Mouse (Mus musculus) right cerebral cortex, postnatal 4 days (tissue): ENCODE measurements around the gene Yipf6.
"Not testable (repeated sequence)": the region's sequence is repeated elsewhere in the genome, so short reads cannot be mapped to it uniquely, and the experiment has no call there.

ENCODE experiments used
- DNase-seq: peaks from one replicate; pipeline ENCODE4 v3.0.0-alpha.2; 2022

The Yipf6 gene

DNA sequence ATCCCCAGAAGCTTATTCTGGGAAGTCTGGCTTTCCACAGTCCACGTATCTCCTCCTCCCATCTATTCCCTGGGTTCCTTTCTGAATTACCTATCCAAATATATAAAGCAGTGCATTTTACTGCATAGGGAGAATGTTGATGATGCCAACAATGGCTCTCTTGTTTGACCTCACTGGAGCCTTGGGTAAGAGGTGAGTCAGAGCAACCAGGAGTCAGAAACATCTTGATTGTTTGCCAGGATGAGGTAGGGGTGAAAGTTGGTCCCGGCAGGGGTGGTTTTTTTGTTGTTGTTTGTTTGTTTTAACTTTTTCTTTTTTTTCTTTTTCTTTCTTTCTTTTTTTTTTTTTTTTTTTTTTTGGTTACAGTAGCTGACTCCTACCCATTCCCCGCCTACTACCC lies at the start of gene Yipf6:
Yipf6 (plus strand) TSS at position 216 of the 400 bp plus-strand sequence.
- no peak for DNase-seq

DNA sequence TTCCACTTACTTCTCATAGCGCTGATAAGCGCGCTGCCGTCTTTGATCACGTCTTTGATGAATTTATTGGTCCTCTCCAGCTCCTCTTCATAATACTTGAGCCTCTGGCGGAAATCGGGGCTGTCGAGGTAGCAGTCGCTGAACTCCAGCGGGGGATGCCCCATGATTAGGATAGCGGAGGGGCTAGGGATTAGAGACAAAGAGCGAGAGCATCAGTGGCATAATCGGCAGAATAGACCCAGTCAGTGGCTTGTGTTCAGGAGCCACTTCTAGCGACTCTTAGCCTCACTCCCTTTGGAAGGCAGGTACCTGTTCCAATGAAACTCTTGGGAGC lies 46.1 kb upstream of the Yipf6 start:
- DNase-seq, result no peak

DNA sequence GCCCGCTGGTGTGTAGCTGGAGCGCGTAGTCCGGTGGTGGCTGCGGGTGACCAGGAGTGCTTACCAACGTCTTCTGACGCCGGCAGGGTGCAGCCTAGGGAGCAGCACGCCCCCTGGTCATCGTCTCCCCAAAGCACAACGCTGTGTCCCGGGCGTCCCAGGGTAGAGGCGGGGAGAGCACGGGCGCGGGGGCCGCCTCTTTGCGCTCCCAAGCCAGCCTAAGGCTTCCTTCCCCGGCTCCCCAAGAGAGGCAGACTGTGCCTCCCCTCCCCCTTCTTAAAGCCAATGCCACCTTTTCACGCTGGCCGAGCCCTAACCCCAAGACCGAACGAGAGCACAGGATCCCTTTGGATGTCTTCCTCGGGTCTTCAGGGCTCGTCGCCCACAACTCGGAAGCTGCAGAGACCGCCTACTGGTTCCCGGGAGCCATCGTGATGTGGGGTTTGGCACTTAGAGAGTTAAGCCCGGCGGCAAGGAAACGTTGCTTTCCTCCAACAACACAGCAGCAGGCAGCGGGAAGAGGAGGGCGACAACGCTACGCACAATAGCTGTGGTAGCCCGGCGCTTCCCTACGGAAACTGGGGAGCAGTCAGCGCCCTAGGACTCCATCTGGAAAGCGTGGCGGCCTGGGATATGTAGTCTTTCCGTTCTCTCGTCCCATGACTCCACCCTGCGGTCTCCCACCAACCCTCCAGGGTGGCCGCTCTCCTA lies 45.6 kb upstream of the Yipf6 start, which contains the start of gene Ophn1:
Ophn1 (minus strand) TSS at position 620 of the 711 bp plus-strand sequence.
- peak; percentile 70 for DNase-seq

DNA sequence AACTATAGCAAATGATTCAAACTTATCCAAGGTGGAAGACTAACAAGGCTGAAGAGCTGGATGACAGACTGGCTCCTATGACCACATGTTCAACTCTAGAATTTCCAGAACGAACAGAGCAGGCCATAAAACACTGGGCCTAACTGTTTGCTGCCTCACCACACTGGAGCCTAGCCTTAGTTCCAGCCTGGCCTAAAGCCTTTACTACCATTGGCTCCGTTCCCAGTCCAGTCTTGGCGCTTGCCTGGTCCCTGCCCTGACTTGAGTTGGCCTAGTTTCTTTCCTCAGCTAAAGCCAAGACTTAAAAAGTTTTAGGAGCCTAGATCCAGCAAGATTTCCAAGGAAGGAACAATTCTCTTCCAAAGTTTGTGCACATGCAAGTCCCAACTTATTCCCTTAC lies 37.8 kb upstream of the Yipf6 start:
- no peak for DNase-seq

DNA sequence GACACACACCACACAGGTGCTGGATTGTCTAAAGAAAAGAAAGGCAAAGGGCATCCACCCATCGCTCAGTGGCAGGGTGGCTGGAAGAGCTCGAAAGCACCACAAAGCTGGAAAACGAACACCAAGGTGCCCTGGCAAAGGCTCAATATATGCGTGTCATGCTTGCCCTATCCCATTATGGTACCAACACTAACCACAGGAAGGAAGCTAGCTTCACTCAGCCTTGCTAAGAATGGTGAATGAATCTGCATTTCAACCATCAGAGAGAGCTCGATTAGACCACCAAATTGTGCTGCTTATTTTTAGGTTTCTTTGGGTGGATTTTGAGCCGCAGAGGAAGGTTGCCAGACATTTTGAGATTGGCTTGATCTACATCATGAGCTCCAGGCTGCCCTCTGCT lies 31.9 kb upstream of the Yipf6 start:
- no peak for DNase-seq

DNA sequence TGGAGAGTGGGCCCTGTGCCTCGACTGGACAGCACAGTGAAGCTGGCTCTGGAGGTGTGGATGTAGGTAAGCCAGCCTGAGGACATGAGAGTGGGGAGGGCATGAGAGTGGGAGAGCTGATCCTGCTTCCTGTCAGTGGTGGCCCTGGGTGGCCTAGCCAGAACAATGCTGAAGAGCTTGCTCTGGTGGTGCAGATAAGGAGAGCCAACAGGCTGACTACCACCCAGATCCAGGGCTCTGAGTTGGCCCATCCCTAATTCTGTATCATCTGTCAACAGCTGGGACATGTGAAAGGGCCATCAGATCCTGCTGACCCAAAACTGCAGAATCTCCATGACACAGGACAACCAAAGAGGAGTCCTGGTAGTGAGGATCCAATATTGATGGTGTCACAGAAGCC lies 27.2 kb upstream of the Yipf6 start:
- DNase-seq, result no peak

DNA sequence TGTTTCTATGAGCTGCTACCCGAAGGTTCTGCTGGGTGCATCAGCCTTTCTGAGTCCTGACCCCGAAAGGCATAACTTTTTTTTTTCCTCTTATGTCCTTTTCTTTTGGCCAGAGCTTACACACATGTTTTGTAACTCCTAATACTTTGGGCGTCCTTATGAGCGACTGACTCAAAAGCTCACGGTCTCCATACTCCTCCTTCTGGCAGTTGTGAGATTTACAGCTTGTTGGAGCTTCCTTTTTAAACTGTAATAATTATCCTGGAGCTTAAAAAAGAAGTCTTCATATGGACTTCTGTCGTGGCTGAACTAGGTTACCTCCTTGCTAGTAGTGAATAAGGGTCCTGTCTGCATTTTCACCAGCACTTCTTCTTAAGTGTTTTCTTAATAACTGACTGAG lies 16.7 kb upstream of the Yipf6 start:
- DNase-seq, result no peak

DNA sequence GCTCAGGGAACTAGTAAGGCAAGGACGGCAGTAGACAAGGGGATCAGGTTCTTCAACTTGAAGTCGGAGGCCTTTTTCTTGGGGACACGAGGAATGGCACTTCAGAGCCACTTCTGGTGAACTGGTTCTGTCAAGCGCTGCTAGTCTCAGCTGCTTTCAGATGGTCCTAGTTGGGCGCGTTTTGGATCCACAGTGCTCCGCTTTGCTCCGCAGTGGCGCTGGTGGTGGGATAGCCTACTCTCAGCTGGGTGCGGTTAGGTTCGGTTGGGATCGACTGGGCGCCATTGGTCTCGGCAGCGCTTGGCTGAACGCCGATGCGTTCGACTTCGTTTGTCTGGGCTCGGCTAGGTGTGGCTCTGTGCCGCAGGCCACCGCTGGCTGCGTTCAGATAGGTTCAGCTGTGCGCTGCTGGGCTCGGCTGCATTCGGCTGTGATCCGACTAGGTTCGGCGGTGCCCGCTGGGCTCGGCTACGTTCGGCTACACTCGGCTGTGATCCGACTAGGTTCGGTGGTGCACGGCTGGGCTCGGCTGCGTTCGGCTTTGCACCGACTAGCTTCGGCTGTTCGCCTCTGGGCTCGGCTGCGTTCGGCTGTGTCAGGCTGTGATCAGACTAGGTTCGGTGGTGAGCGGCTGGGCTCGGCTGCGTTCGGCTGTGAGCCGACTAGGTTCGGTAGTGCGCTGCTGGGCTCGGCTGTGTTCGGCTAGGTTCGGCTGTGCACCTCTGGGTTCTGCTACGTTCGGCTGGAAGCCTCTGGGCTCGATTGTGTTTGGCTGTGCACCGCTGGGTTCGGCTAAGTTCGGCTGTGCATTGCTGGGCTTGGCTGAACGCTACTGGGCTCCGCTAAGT lies 815 bp downstream of the Yipf6 start:
- peak; percentile 95 for DNase-seq

DNA sequence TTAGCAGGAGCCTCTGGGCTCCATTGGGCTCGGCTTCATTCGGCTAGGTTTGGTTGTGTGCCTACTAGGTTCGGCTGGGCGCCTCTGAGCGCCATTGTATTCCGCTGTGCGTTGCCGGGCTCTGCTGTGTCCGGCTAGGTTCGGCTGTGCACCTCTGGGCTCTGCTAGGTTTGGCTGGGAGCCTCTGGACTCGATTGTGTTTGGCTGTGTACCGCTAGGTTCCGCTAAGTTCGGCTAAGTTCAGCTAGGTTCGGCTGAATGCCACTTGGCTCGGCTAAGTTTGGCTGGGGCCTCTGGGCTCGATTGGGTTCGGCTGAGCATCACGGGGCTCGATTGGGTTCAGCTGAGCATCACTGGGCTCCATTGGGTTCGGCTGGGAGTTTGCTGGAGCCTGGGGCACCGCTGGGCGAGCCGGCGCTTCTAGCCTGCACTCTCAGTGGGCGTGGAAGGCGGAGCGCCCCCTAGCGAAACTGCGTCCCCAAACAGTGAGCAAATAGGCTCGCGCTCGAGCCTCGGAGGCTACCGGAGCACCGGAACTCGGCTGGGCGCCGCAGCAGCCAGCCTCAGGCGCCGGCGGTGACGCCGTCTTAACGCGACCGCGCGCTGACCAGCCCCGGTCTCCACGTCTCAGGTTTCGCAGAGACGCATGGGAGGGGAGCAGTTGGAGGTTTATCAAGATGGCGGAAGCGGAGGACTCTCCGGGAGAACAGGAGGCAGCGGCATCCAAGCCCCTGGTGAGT lies 1.6 kb downstream of the Yipf6 start:
- peak; percentile 92 for DNase-seq

DNA sequence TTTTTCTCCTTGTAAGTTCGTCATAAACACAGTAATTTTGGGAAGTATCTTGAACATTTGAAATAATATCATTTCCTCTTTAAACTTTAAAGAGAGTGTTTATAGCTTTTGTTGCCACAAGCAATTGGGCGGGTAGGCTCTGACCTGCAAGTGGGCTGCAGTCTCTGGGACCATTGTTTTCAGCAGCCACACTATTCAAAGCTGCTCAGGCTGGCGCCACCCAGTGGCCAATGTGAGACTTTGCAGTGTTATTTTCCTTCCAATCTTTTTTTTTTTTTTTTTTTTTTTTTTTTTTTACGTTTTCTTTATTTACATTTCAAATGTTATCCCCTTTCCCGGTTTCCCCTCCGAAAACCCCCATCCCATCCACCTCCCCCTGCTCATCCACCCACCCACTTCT lies 17.8 kb downstream of the Yipf6 start:
- peak; percentile 21 for DNase-seq

DNA sequence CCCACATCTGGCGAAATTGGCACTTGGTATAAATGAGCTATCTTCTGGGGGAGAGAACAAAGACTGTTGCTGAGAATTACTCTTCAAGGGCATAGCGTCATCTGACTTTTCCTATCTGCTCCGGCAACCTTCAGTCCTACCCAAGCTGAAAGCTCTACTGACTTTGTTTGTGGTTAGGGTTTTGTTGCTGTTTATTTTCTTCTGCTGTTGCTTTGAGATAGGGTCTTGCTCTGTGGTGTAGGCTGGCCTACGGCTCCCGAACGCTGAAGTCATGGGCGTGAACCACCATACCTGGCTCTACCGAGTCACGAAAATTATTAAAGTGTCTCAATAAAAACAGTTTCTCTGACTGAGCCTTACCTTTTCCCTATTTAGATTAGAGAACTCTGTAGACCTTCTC lies 22.2 kb downstream of the Yipf6 start:
- no peak for DNase-seq

DNA sequence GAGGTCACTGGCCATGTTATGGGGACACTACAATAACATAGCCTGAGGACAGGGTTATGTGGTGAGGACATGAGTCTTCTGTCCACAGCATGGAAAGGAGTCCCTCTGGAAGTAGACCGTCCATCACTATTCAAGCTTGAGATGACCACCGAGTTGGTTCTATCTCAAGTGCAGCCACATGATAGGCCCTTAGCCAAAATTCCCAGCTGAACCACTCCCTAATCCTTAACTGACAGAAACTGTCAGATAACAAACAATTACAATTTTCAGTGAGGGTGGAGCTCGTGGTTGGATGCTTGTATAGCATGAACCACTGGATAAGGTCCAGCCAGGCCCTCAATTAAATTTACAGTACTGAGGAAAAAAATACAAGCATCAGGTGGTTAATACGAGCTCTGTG lies 22.9 kb downstream of the Yipf6 start:
- DNase-seq, result no peak

DNA sequence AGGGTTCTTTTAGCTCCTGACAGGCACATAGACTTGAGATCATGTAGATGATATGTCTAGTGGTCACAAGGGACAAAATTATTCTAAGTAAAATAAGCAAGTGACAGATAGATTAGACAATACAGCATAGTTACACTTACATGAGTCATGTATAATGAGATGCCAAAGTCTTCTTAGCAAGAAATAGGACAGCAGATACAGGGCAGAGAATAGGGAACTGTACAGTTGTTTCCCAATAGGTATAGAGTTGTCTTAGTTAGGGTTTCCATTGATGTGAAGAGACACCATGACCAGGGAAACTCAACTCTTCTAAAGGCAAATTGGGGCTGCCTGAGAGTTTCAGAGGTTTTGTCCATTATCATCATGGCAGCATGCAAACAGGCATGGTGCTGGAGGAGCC lies 27.6 kb downstream of the Yipf6 start:
- DNase-seq, result no peak

DNA sequence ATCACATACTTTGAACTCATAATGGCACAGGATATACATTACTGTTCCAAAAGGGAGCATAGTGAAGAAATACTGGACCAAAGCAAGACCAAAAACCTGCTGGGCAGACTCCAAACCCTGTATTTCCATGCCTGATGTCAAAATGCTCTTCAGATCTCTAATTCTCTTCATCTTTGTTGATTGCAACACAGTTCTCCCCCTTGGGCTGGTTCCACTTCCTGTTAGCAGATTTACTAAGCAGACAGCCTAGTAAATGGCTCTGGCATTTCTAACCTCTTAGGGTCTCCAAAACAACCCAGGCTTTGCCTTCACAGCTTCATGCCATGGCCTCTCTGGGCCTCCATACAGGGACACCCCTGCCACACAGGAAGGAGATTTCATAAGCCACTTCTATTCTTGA lies 28.4 kb downstream of the Yipf6 start:
- no peak for DNase-seq

DNA sequence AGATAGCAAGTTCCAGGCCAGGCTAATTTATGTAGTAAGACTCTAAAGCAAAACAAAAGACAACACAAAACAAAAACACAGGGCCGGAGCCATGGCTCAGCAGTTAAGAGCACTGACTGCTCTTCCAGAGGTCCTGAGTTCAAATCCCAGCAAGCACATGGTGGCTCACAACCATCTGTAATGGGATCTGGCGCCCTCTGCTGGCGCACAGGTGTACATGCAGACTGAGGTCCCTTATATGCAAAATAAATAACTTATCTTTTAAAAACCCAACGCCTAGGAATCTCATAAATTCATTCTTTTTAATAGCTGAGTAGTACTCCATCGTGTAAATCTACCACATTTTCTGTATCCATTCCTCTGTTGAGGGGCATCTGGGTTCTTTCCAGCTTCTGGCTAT lies 50.5 kb downstream of the Yipf6 start:
- not testable (repeated sequence) for DNase-seq

DNA sequence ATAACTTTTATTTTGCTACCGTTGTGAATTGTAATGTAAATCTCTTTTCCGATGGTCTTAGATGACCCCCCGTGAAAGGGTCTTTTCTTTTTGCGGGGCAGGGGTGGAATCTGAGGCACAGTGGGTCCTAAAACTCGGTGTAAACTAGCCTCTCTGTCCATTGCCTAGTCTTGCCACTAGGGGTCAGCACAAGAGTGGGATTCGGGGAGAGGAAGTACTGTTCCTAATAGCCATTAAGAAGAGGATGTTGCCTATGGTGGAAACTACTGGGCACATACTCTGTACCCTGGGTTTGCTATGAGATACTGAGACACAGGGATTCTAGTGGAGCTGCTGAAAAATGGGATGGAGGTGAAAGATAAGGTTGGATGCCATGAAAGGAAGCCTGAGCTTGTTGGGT lies 53.5 kb downstream of the Yipf6 start:
- peak; percentile 15 for DNase-seq
